Mouse (Mus musculus): ENCODE data around the gene Macrod2. TPM values are rescaled to one million over a fixed set of nuclear protein-coding genes. Genes with fewer than 3 reads are reported as not detected.

Macrod2 gene
- polyA plus RNA-seq, 1 experiment from 2014 or later = 59.2 TPM

GRCm38 (mm10) chr2:140670457-140670856, 275.3 kb downstream of the Macrod2 start:
- whole genome bisulfite sequencing = under 1% methylated on average over 12 of the region's 12 CpGs
- H3K4me2 ChIP-seq (replicated peaks) = peak overlapping the region; percentile 59
- no peaks in the 10 kb centered on the region for H3K9me3 ChIP-seq (replicated peaks)
- H3K27ac ChIP-seq = peak overlapping the region; percentile 85
- H3K27me3 ChIP-seq = peaks cover 3% of the 10 kb centered on the region; the same call in 1 of the 2 replicates
- peak; percentile 29 for ATAC-seq (ENCODE audit: low FRiP score)
- H3K4me1 ChIP-seq = peaks cover 15% of the 10 kb centered on the region
- peak overlapping the region; percentile 51 for H3K4me3 ChIP-seq
- no peaks in the 10 kb centered on the region for H3K36me3 ChIP-seq
- peak overlapping the region; percentile 63 for H3K9ac ChIP-seq

- Histone ChIP-seq H3K27me3 (peaks cover 3% of the 10 kb centered on the region; the same call in 1 of the 2 replicates), H3K27ac (peak within 1 kb of the TSS; percentile 85), H3K9me3 (replicated peaks) (no peaks in the 10 kb centered on the region), H3K4me2 (replicated peaks) (peak within 1 kb of the TSS; percentile 59), H3K4me1 (peaks cover 12% of the 10 kb centered on the region), H3K36me3 (no peaks in the 10 kb centered on the region), H3K9ac (peak within 1 kb of the TSS; percentile 63), H3K4me3 (peak within 1 kb of the TSS; percentile 51)
- ATAC-seq (ENCODE audit: low FRiP score) = peak; percentile 97
- under 1% methylated on average over 26 of the region's 26 CpGs for WGBS
Observed at GRCm38 (mm10) chr2:140670963-140671702, 276.0 kb downstream of the Macrod2 start, which contains the start of gene Flrt3. Flrt3 (minus strand) TSS chr2:140671469.

- ATAC-seq (ENCODE audit: low FRiP score) = no peak
- 81% methylated on average over 5 of the region's 5 CpGs for WGBS
- Histone ChIP-seq H3K4me3 (no peak overlapping the region), H3K27ac (no peak overlapping the region), H3K9ac (no peak overlapping the region), H3K36me3 (no peaks in the 10 kb centered on the region), H3K9me3 (replicated peaks) (no peaks in the 10 kb centered on the region), H3K4me2 (replicated peaks) (no peak overlapping the region), H3K27me3 (peaks cover 3% of the 10 kb centered on the region; the same call in 1 of the 2 replicates), H3K4me1 (no peaks in the 10 kb centered on the region)
Observed at GRCm38 (mm10) chr2:140673466-140673865, 278.4 kb downstream of the Macrod2 start.

- 21% methylated on average over 3 of the region's 3 CpGs for WGBS
- H3K4me3 ChIP-seq = no peak overlapping the region
- ATAC-seq (ENCODE audit: low FRiP score) = no peak
- H3K36me3 ChIP-seq = no peaks in the 10 kb centered on the region
- H3K9me3 ChIP-seq (replicated peaks) = no peaks in the 10 kb centered on the region
- no peak overlapping the region for H3K9ac ChIP-seq
- no peak overlapping the region for H3K4me2 ChIP-seq (replicated peaks)
- H3K27ac ChIP-seq = no peak overlapping the region
- peaks cover 3% of the 10 kb centered on the region; the same call in 1 of the 2 replicates for H3K27me3 ChIP-seq
- no peaks in the 10 kb centered on the region for H3K4me1 ChIP-seq
Observed at GRCm38 (mm10) chr2:140676728-140677127, 281.6 kb downstream of the Macrod2 start.

- no peak overlapping the region for H3K4me3 ChIP-seq
- WGBS = 81% methylated on average over 2 of the region's 2 CpGs
- no peak overlapping the region for H3K27ac ChIP-seq
- no peak overlapping the region for H3K4me2 ChIP-seq (replicated peaks)
- ATAC-seq (ENCODE audit: low FRiP score) = no peak
- no peaks in the 10 kb centered on the region for H3K9me3 ChIP-seq (replicated peaks)
- no peaks in the 10 kb centered on the region for H3K27me3 ChIP-seq
- no peaks in the 10 kb centered on the region for H3K4me1 ChIP-seq
- H3K9ac ChIP-seq = no peak overlapping the region
- H3K36me3 ChIP-seq = no peaks in the 10 kb centered on the region
Observed at GRCm38 (mm10) chr2:140690906-140691305, 295.8 kb downstream of the Macrod2 start.

GRCm38 (mm10) chr2:140691403-140691802, 296.3 kb downstream of the Macrod2 start:
- Histone ChIP-seq H3K27me3 (no peaks in the 10 kb centered on the region), H3K4me3 (no peak overlapping the region), H3K36me3 (no peaks in the 10 kb centered on the region), H3K4me2 (replicated peaks) (no peak overlapping the region), H3K27ac (no peak overlapping the region), H3K9me3 (replicated peaks) (no peaks in the 10 kb centered on the region), H3K9ac (no peak overlapping the region), H3K4me1 (no peaks in the 10 kb centered on the region)
- WGBS = 86% methylated on average over 1 of the region's 1 CpGs
- no peak for ATAC-seq (ENCODE audit: low FRiP score)

GRCm38 (mm10) chr2:140692461-140692860, 297.4 kb downstream of the Macrod2 start:
- no peaks in the 10 kb centered on the region for H3K9me3 ChIP-seq (replicated peaks)
- H3K27me3 ChIP-seq = no peaks in the 10 kb centered on the region
- ATAC-seq (ENCODE audit: low FRiP score) = no peak
- WGBS = 74% methylated on average over 4 of the region's 4 CpGs
- H3K27ac ChIP-seq = no peak overlapping the region
- no peak overlapping the region for H3K4me3 ChIP-seq
- no peak overlapping the region for H3K4me2 ChIP-seq (replicated peaks)
- no peaks in the 10 kb centered on the region for H3K36me3 ChIP-seq
- H3K9ac ChIP-seq = no peak overlapping the region
- H3K4me1 ChIP-seq = no peaks in the 10 kb centered on the region

- Histone ChIP-seq H3K4me3 (no peak overlapping the region), H3K4me1 (no peaks in the 10 kb centered on the region), H3K27me3 (no peaks in the 10 kb centered on the region), H3K9ac (no peak overlapping the region), H3K27ac (no peak overlapping the region), H3K36me3 (no peaks in the 10 kb centered on the region), H3K9me3 (replicated peaks) (no peaks in the 10 kb centered on the region), H3K4me2 (replicated peaks) (no peak overlapping the region)
- ATAC-seq (ENCODE audit: low FRiP score) = no peak
- WGBS = 85% methylated on average over 5 of the region's 5 CpGs
Observed at GRCm38 (mm10) chr2:140693845-140694244, 298.7 kb downstream of the Macrod2 start.

GRCm38 (mm10) chr2:140698585-140698984, 303.5 kb downstream of the Macrod2 start:
- 40% methylated on average over 3 of the region's 3 CpGs for WGBS
- H3K27ac ChIP-seq = no peak overlapping the region
- ATAC-seq (ENCODE audit: low FRiP score) = no peak

GRCm38 (mm10) chr2:140703377-140703776, 308.3 kb downstream of the Macrod2 start:
- WGBS = 54% methylated on average over 4 of the region's 4 CpGs
- Histone ChIP-seq H3K27ac (no peak overlapping the region), H3K4me2 (replicated peaks) (no peak overlapping the region), H3K27me3 (no peaks in the 10 kb centered on the region), H3K9me3 (replicated peaks) (no peaks in the 10 kb centered on the region), H3K9ac (no peak overlapping the region), H3K4me1 (peaks cover 19% of the 10 kb centered on the region), H3K36me3 (no peaks in the 10 kb centered on the region), H3K4me3 (no peak overlapping the region)
- no peak for ATAC-seq (ENCODE audit: low FRiP score)

More at GRCm38 (mm10) chr2:140698585-140698984, 303.5 kb downstream of the Macrod2 start:
- no peak overlapping the region for H3K4me3 ChIP-seq
- H3K4me2 ChIP-seq (replicated peaks) = no peak overlapping the region
- H3K9me3 ChIP-seq (replicated peaks) = no peaks in the 10 kb centered on the region
- H3K36me3 ChIP-seq = no peaks in the 10 kb centered on the region
- H3K4me1 ChIP-seq = peaks cover 4% of the 10 kb centered on the region; the same call in 1 of the 2 replicates
- no peak overlapping the region for H3K9ac ChIP-seq
- H3K27me3 ChIP-seq = no peaks in the 10 kb centered on the region

GRCm38 (mm10) chr2:140704146-140704545, 309.0 kb downstream of the Macrod2 start:
- no peaks in the 10 kb centered on the region for H3K9me3 ChIP-seq (replicated peaks)
- ATAC-seq (ENCODE audit: low FRiP score) = no peak
- no peaks in the 10 kb centered on the region for H3K36me3 ChIP-seq
- H3K4me1 ChIP-seq = peaks cover 19% of the 10 kb centered on the region
- H3K4me2 ChIP-seq (replicated peaks) = no peak overlapping the region
- H3K27ac ChIP-seq = no peak overlapping the region
- WGBS = 2% methylated on average over 3 of the region's 3 CpGs
- H3K27me3 ChIP-seq = no peaks in the 10 kb centered on the region
- H3K9ac ChIP-seq = no peak overlapping the region
- H3K4me3 ChIP-seq = no peak overlapping the region

- ATAC-seq (ENCODE audit: low FRiP score) = peak; percentile 56; the same call in 1 of the 2 replicates
- Histone ChIP-seq H3K4me1 (peaks cover 19% of the 10 kb centered on the region), H3K27me3 (no peaks in the 10 kb centered on the region), H3K9ac (no peak overlapping the region), H3K4me2 (replicated peaks) (no peak overlapping the region), H3K27ac (no peak overlapping the region), H3K9me3 (replicated peaks) (no peaks in the 10 kb centered on the region), H3K36me3 (no peaks in the 10 kb centered on the region), H3K4me3 (no peak overlapping the region)
- WGBS = 3% methylated on average over 2 of the region's 2 CpGs
Observed at GRCm38 (mm10) chr2:140705278-140705677, 310.2 kb downstream of the Macrod2 start.

GRCm38 (mm10) chr2:140707550-140707949, 312.4 kb downstream of the Macrod2 start:
- 81% methylated on average over 5 of the region's 5 CpGs for WGBS
- Histone ChIP-seq H3K4me1 (peaks cover 19% of the 10 kb centered on the region), H3K9ac (no peak overlapping the region), H3K4me3 (no peak overlapping the region), H3K27me3 (no peaks in the 10 kb centered on the region), H3K4me2 (replicated peaks) (no peak overlapping the region), H3K27ac (no peak overlapping the region), H3K9me3 (replicated peaks) (no peaks in the 10 kb centered on the region), H3K36me3 (no peaks in the 10 kb centered on the region)
- ATAC-seq (ENCODE audit: low FRiP score) = no peak
